Mouse (Mus musculus): ENCODE measurements around the gene Srcap. TPM values are rescaled to one million over a fixed set of nuclear protein-coding genes. Genes with fewer than 3 reads are reported as not detected.

The Srcap gene
- polyA plus RNA-seq, 1 experiment from 2014 or later: 62.1 TPM

GRCm38 (mm10) chr7:127474378-127475070, 37.3 kb upstream of the Srcap start:
- H3K4me2 ChIP-seq (replicated peaks): no peak overlapping the region
- no peak for ATAC-seq (ENCODE audit: low FRiP score)
- H3K27me3 ChIP-seq (ENCODE audit: control insufficient read depth, insufficient read depth, low read length): no peaks in the 10 kb centered on the region
- no peak overlapping the region for H3K9ac ChIP-seq
- peaks cover 41% of the 10 kb centered on the region for H3K36me3 ChIP-seq (replicated peaks; ENCODE audit: control insufficient read depth, insufficient read depth)
- H3K9me3 ChIP-seq (ENCODE audit: control insufficient read depth, low read length): no peaks in the 10 kb centered on the region
- H3K27ac ChIP-seq: no peak overlapping the region
- WGBS: 85% methylated on average over 6 of the region's 6 CpGs
- no peak overlapping the region for H3K4me3 ChIP-seq (replicated peaks; ENCODE audit: low read length)
- H3K4me1 ChIP-seq (replicated peaks; ENCODE audit: control insufficient read depth, insufficient read depth, low read length): peaks cover 16% of the 10 kb centered on the region
- no peak for DNase-seq (ENCODE audit: low spot score)

- H3K27ac ChIP-seq: no peak overlapping the region
- H3K9ac ChIP-seq: no peak overlapping the region
- H3K4me1 ChIP-seq (replicated peaks; ENCODE audit: control insufficient read depth, insufficient read depth, low read length): peaks cover 23% of the 10 kb centered on the region
- H3K4me2 ChIP-seq (replicated peaks): no peak overlapping the region
- H3K9me3 ChIP-seq (ENCODE audit: control insufficient read depth, low read length): no peaks in the 10 kb centered on the region
- ATAC-seq (ENCODE audit: low FRiP score) (no peak), DNase-seq (ENCODE audit: low spot score) (no peak)
- 92% methylated on average over 11 of the region's 11 CpGs for WGBS
- peaks cover 45% of the 10 kb centered on the region for H3K36me3 ChIP-seq (replicated peaks; ENCODE audit: control insufficient read depth, insufficient read depth)
- no peaks in the 10 kb centered on the region for H3K27me3 ChIP-seq (ENCODE audit: control insufficient read depth, insufficient read depth, low read length)
- no peak overlapping the region for H3K4me3 ChIP-seq (replicated peaks; ENCODE audit: low read length)
Observed at GRCm38 (mm10) chr7:127475186-127475740, 36.5 kb upstream of the Srcap start.

- Histone ChIP-seq H3K36me3 (replicated peaks; ENCODE audit: control insufficient read depth, insufficient read depth) (peaks cover 51% of the 10 kb centered on the region), H3K9me3 (ENCODE audit: control insufficient read depth, low read length) (no peaks in the 10 kb centered on the region), H3K4me3 (replicated peaks; ENCODE audit: low read length) (no peak overlapping the region), H3K9ac (no peak overlapping the region; the same call in 1 of the 2 replicates), H3K4me2 (replicated peaks) (no peak overlapping the region), H3K4me1 (replicated peaks; ENCODE audit: control insufficient read depth, insufficient read depth, low read length) (peaks cover 34% of the 10 kb centered on the region), H3K27me3 (ENCODE audit: control insufficient read depth, insufficient read depth, low read length) (no peaks in the 10 kb centered on the region), H3K27ac (no peak overlapping the region; the same call in 1 of the 2 replicates)
- DNase-seq (ENCODE audit: low spot score) (no peak), ATAC-seq (ENCODE audit: low FRiP score) (no peak)
- WGBS: 98% methylated on average over 11 of the region's 11 CpGs
Observed at GRCm38 (mm10) chr7:127476336-127476735, 35.4 kb upstream of the Srcap start.

DNA sequence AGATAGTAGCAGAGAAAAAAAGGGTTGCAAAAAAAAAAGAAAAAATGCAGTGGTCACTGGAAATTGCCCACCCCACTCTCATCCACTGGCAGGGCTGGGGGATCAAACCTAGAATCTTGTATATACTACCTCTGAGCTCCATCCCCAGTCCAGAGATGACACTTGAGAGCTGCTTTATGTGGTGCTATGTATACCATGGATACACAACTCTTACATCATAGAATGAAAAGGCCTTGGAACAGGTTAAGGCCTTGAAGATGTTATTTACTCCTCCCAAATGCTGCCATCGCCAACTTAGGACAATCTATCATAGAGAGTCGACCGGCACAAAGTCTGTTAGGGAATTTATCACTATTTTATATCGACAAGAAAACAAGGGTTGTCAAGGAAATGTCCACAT, 34.9 kb upstream of the Srcap start:
- peak overlapping the region; percentile 99 for H3K4me2 ChIP-seq (replicated peaks)
- H3K4me1 ChIP-seq (replicated peaks; ENCODE audit: control insufficient read depth, insufficient read depth, low read length): peaks cover 35% of the 10 kb centered on the region
- H3K27ac ChIP-seq: peak overlapping the region; percentile 88

DNA sequence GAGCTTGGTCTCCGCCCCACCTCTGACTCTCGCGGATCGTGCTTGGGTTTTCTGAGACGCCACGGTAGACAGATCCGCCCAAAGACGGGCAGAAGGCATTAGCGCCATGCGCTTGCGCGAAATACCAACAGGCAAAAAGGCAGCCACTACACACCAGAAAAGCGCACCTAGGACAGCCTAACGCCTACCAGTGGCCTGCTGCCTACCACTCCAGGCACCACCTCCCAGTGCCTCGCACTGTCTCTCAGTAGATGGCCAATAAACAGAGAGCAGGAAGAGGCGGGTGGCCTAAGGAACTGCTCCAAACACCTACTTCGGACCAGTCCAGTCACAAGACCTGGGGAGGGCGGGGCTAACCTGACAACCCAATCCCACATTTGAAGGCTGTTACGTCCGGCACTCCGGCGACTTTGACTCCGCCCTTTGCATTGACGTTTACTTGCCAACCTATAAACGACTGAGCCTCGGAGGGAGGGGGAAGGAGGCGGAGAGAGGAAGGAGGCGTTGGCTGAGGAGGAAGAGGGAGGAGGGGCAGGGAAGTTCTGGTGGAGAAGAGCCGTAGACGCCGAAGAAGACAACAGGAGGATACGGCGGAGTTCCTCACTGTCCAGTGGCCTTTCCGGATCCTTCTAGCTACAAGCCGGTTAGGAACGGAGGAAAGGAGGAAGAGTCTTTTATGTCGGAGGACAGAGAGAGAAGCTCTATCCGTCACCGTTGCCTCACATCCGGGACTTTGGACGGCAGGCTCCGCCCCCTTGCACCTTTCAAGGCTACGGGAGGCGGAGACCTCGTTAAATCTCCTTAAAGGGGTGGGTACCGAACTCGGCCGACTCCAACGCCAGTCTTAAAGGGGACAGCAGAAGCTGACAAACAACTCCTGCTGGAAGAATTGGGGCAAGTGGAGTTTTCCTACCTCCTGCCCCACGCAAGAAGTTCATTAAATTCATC, 33.8 kb upstream of the Srcap start:
- Histone ChIP-seq H3K4me1 (replicated peaks; ENCODE audit: control insufficient read depth, insufficient read depth, low read length) (peaks cover 26% of the 10 kb centered on the region), H3K4me2 (replicated peaks) (peak overlapping the region; percentile 99), H3K4me3 (replicated peaks; ENCODE audit: low read length) (peak overlapping the region; percentile 84), H3K27ac (peak overlapping the region; percentile 88), H3K9me3 (ENCODE audit: control insufficient read depth, low read length) (no peaks in the 10 kb centered on the region), H3K9ac (peak overlapping the region; percentile 93), H3K27me3 (ENCODE audit: control insufficient read depth, insufficient read depth, low read length) (no peaks in the 10 kb centered on the region), H3K36me3 (replicated peaks; ENCODE audit: control insufficient read depth, insufficient read depth) (peaks cover 67% of the 10 kb centered on the region)
- DNase-seq (ENCODE audit: low spot score) (peak; percentile 99), ATAC-seq (ENCODE audit: low FRiP score) (peak; percentile 93)
- under 1% methylated on average over 50 of the region's 50 CpGs for WGBS

More for the DNA sequence above, 34.9 kb upstream of the Srcap start:
- H3K36me3 ChIP-seq (replicated peaks; ENCODE audit: control insufficient read depth, insufficient read depth): peaks cover 56% of the 10 kb centered on the region
- H3K4me3 ChIP-seq (replicated peaks; ENCODE audit: low read length): peak overlapping the region; percentile 84; the same call in 1 of the 2 replicates
- no peak for DNase-seq (ENCODE audit: low spot score)
- ATAC-seq (ENCODE audit: low FRiP score): no peak
- WGBS: 86% methylated on average over 4 of the region's 4 CpGs
- H3K27me3 ChIP-seq (ENCODE audit: control insufficient read depth, insufficient read depth, low read length): no peaks in the 10 kb centered on the region
- H3K9ac ChIP-seq: peak overlapping the region; percentile 93
- H3K9me3 ChIP-seq (ENCODE audit: control insufficient read depth, low read length): no peaks in the 10 kb centered on the region

DNA sequence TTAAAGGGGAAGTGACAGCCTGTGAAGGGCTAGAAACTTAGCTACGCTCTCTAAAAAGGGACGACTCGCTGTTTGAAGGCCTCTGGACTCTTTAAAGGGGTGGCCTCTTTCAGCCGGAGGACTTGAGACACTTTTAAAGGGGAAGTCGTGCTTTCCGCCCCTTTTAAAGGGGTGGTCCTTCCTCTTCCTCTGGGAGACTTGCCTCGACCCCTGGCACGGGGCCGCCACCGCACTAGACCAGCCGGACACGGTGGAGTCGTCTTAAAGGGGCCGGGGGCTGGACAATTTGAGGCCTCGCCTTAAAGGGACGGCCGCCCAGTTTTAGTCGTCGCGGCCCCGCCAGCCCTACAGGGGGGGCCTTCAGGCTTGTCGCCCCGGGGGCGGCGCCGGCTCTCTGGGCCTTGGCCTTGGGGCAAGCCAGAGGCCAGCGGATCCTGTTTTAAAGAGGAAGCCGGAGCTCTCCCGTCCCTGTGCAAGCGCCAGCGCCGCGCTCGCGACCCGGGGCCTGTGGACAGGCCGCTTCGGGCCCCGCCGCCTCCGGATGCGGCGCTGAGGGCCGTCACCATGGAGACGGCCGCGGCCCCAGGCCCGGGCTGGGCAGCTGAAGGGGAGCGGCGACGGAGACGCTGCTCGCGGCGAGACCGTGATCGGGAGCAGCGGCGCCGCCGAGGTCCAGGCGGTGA, 33.0 kb upstream of the Srcap start, which contains the start of gene Fbrs:
TSS of gene Fbrs (plus strand) at position 565 of the 683 bp plus-strand sequence.
- peak within 1 kb of the TSS; percentile 93 for H3K9ac ChIP-seq
- no peaks in the 10 kb centered on the region for H3K9me3 ChIP-seq (ENCODE audit: control insufficient read depth, low read length)
- H3K4me1 ChIP-seq (replicated peaks; ENCODE audit: control insufficient read depth, insufficient read depth, low read length): peaks cover 26% of the 10 kb centered on the region
- no peaks in the 10 kb centered on the region for H3K27me3 ChIP-seq (ENCODE audit: control insufficient read depth, insufficient read depth, low read length)
- peaks cover 67% of the 10 kb centered on the region for H3K36me3 ChIP-seq (replicated peaks; ENCODE audit: control insufficient read depth, insufficient read depth)
- ATAC-seq (ENCODE audit: low FRiP score): peak; percentile 80
- peak; percentile 92 for DNase-seq (ENCODE audit: low spot score)
- peak within 1 kb of the TSS; percentile 84 for H3K4me3 ChIP-seq (replicated peaks; ENCODE audit: low read length)
- 1% methylated on average over 60 of the region's 62 CpGs for WGBS
- H3K27ac ChIP-seq: peak within 1 kb of the TSS; percentile 88
- peak within 1 kb of the TSS; percentile 99 for H3K4me2 ChIP-seq (replicated peaks)

DNA sequence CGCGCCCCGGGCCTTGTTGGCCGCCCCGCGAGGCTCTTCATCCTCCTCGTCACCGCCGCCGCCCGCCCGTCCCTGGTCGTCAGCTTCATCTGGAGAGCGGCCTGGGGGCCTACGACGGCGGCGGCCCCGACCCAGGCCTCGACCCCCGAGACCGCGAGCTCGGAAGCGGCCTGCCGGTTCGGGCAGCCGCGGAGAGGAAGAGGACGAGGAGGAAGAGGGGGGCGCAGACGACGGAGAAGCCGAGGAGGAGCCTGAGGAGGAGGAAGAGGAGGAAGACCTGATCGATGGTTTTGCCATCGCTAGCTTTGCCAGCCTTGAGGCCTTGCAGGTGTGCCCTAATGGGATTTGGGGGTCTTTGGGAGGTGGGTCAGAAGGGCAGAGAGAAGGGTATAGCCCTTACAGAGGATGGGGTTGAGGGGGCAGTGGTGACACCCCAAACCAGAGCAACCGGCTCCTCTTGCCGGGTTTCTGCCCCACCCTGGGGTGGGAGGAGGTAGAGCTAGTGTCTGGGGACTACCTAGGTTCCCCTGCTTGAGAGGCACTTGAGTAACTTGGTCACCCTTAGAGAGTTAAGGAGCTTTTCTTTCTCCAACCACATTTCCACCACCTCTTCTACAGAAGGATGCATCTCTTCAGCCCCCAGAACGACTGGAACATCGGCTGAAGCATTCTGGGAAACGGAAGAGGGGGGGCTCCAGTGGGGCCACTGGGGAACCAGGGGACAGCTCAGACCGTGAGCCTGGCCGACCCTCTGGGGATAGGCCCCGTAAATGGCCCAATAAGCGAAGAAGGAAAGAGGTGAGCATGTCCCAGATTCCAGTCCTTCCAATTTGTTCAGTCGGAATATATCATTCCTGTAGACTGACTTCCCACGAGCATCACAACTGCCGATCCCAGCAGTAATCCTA, 32.2 kb upstream of the Srcap start:
- WGBS: 5% methylated on average over 46 of the region's 48 CpGs
- Histone ChIP-seq H3K9me3 (ENCODE audit: control insufficient read depth, low read length) (no peaks in the 10 kb centered on the region), H3K27me3 (ENCODE audit: control insufficient read depth, insufficient read depth, low read length) (no peaks in the 10 kb centered on the region), H3K27ac (peak overlapping the region; percentile 88), H3K4me1 (replicated peaks; ENCODE audit: control insufficient read depth, insufficient read depth, low read length) (peaks cover 26% of the 10 kb centered on the region), H3K9ac (peak overlapping the region; percentile 93), H3K36me3 (replicated peaks; ENCODE audit: control insufficient read depth, insufficient read depth) (peaks cover 67% of the 10 kb centered on the region), H3K4me3 (replicated peaks; ENCODE audit: low read length) (peak overlapping the region; percentile 84), H3K4me2 (replicated peaks) (peak overlapping the region; percentile 99)
- no peak for DNase-seq (ENCODE audit: low spot score)
- ATAC-seq (ENCODE audit: low FRiP score): no peak

DNA sequence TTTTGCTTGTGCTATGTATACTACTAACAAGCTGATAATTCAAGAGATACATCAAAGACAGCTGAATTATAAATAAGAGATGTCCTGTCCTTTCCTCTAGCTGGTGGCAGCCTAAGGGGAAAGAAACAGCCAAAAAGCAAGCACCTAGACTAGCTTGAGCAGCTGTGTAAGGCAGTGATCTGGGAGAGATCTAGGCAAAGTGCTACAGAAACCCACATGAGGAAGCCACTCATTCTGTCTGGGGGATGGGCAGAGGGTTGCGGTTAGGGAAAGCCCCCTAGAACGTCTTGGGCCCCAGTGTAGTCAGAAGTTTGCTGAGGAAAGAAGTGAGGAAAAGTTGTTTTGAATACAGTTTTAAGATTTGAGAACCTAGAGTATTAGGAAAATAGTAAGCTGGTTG, 31.5 kb upstream of the Srcap start:
- Histone ChIP-seq H3K27me3 (ENCODE audit: control insufficient read depth, insufficient read depth, low read length) (no peaks in the 10 kb centered on the region), H3K27ac (no peak overlapping the region), H3K36me3 (replicated peaks; ENCODE audit: control insufficient read depth, insufficient read depth) (peaks cover 67% of the 10 kb centered on the region), H3K4me1 (replicated peaks; ENCODE audit: control insufficient read depth, insufficient read depth, low read length) (peaks cover 26% of the 10 kb centered on the region), H3K4me3 (replicated peaks; ENCODE audit: low read length) (peak overlapping the region; percentile 84), H3K4me2 (replicated peaks) (peak overlapping the region; percentile 99), H3K9ac (peak overlapping the region; percentile 93), H3K9me3 (ENCODE audit: control insufficient read depth, low read length) (no peaks in the 10 kb centered on the region)
- ATAC-seq (ENCODE audit: low FRiP score) (no peak), DNase-seq (ENCODE audit: low spot score) (no peak)
- WGBS: 76% methylated on average over 2 of the region's 2 CpGs
